Mouse (Mus musculus) liver, postnatal 0 days (tissue): ENCODE data around the gene H2-Eb1. TPM values are rescaled to one million over a fixed set of nuclear protein-coding genes. Genes with fewer than 3 reads are reported as not detected.

ENCODE experiments used
- ATAC-seq: fragments of 200-750 bp; cut with Nextera tagmentation; 2 replicates; pipeline ENCODE4 v1.8.0; 2017; ENCODE audit warnings: mild to moderate bottlenecking, moderate library complexity
- DNase-seq: peaks from one replicate; pipeline ENCODE4 v3.0.0-alpha.2; 2016
- H3K27ac ChIP-seq: fragments of 300-500 bp; sonication (generic); 2 replicates; pipeline ENCODE4 v1.5.1; 2014; ENCODE audit warnings: antibody characterized with exemption, moderate library complexity, mild to moderate bottlenecking, low read depth
- H3K27me3 ChIP-seq: fragments of 300-500 bp; sonication (generic); 2 replicates; pipeline ENCODE4 v1.6.1; 2014; ENCODE audit warnings: low read length, control low read depth, mixed read lengths; ENCODE audit not compliant: insufficient read depth
- H3K36me3 ChIP-seq: fragments of 300-500 bp; sonication (generic); replicated peaks from 2 replicates; pipeline ENCODE4 v1.6.1; 2014; ENCODE audit warnings: mild to moderate bottlenecking, control low read depth, low read length, moderate library complexity, mixed read lengths; ENCODE audit not compliant: insufficient read depth
- H3K4me1 ChIP-seq: fragments of 300-500 bp; sonication (generic); 2 replicates; pipeline ENCODE4 v1.6.1; 2014; ENCODE audit warnings: antibody characterized with exemption, mild to moderate bottlenecking, control low read depth; ENCODE audit not compliant: insufficient read depth
- H3K4me2 ChIP-seq: fragments of 300-500 bp; sonication (generic); 2 replicates; pipeline ENCODE4 v1.6.1; 2014; ENCODE audit warnings: low read depth, mild to moderate bottlenecking, low read length, moderate library complexity, mixed read lengths
- H3K4me3 ChIP-seq: fragments of 300-500 bp; sonication (generic); 2 replicates; pipeline ENCODE4 v1.5.1; 2014; ENCODE audit warnings: low read depth, low read length
- H3K9ac ChIP-seq: fragments of 300-500 bp; sonication (generic); replicated peaks from 2 replicates; pipeline ENCODE4 v1.6.1; 2014; ENCODE audit warnings: mild to moderate bottlenecking, moderate library complexity
- H3K9me3 ChIP-seq: fragments of 300-500 bp; sonication (generic); 2 replicates; pipeline ENCODE4 v1.6.1; 2016; ENCODE audit warnings: mild to moderate bottlenecking, control low read depth, low read length, mixed read lengths
- CTCF ChIP-seq: sonication (generic); IDR thresholded peaks from 2 replicates; pipeline ENCODE4 v1.5.1; 2016; ENCODE audit warnings: antibody characterized with exemption, low read depth
- EP300 ChIP-seq: IDR thresholded peaks from 2 replicates; pipeline ENCODE4 v1.6.1; 2016; ENCODE audit warnings: antibody characterized with exemption, low read depth, mild to moderate bottlenecking
- WGBS: fragments of 180-500 bp; shearing (Covaris S2); extraction: QIAGEN DNeasy Blood & Tissue Kit; methylation state at CpG from one replicate; pipeline ENCODE4 v1.1.7; 2014; ENCODE audit not compliant: insufficient replicate concordance; 5-methylcytosine and 5-hydroxymethylcytosine counted together
- polyA plus RNA-seq: library from polyadenylated mRNA; unstranded; fragments of >200 nt; fragmentation: Nextera tagmentation; extraction: Ambion mirVana; gene quantifications from 2 replicates; pipeline ENCODE4 v1.2.1, GENCODE M21; 2015

H2-Eb1 gene
- polyA plus RNA-seq, 1 experiment from 2014 or later, result 9.3 TPM

- no peak for TF ChIP-seq CTCF
- no peak for TF ChIP-seq EP300
- 22% methylated on average over 2 of the region's 2 CpGs for WGBS
Observed at GRCm38 (mm10) chr17:34317275-34317674, 11.6 kb downstream of the H2-Eb1 start.

GRCm38 (mm10) chr17:34325436-34325835, 19.8 kb downstream of the H2-Eb1 start, which contains the start of gene H2-Eb2:
TSS of gene H2-Eb2 (plus strand) at chr17:34325665.
- Histone ChIP-seq H3K4me1 (no peaks in the 10 kb centered on the region), H3K4me3 (no peak within 1 kb of the TSS), H3K9ac (no peak within 1 kb of the TSS), H3K27ac (no peak within 1 kb of the TSS), H3K4me2 (no peak within 1 kb of the TSS), H3K36me3 (no peaks in the 10 kb centered on the region), H3K9me3 (no peaks in the 10 kb centered on the region), H3K27me3 (no peaks in the 10 kb centered on the region)
- WGBS, result 46% methylated on average over 4 of the region's 4 CpGs
- ATAC-seq, result peak; percentile 40; the same call in 1 of the 2 replicates
- DNase-seq, result no peak
- TF ChIP-seq EP300, result no peak
- TF ChIP-seq CTCF, result no peak

More at GRCm38 (mm10) chr17:34317275-34317674, 11.6 kb downstream of the H2-Eb1 start:
- H3K9me3 ChIP-seq, result no peaks in the 10 kb centered on the region
- ATAC-seq (no peak), DNase-seq (no peak)
- H3K4me1 ChIP-seq, result no peaks in the 10 kb centered on the region
- H3K4me2 ChIP-seq, result no peak overlapping the region
- H3K36me3 ChIP-seq, result no peaks in the 10 kb centered on the region
- no peak overlapping the region for H3K4me3 ChIP-seq
- H3K9ac ChIP-seq, result no peak overlapping the region
- no peaks in the 10 kb centered on the region for H3K27me3 ChIP-seq
- no peak overlapping the region for H3K27ac ChIP-seq

GRCm38 (mm10) chr17:34326373-34326772, 20.7 kb downstream of the H2-Eb1 start:
- TF ChIP-seq CTCF (no peak), EP300 (no peak)
- no peak overlapping the region for H3K27ac ChIP-seq
- 57% methylated on average over 3 of the region's 3 CpGs for WGBS
- H3K4me3 ChIP-seq, result no peak overlapping the region
- H3K4me1 ChIP-seq, result no peaks in the 10 kb centered on the region
- no peak overlapping the region for H3K9ac ChIP-seq
- H3K4me2 ChIP-seq, result no peak overlapping the region
- H3K36me3 ChIP-seq, result no peaks in the 10 kb centered on the region
- H3K27me3 ChIP-seq, result no peaks in the 10 kb centered on the region
- H3K9me3 ChIP-seq, result no peaks in the 10 kb centered on the region
- ATAC-seq (no peak), DNase-seq (no peak)

GRCm38 (mm10) chr17:34329807-34330206, 24.1 kb downstream of the H2-Eb1 start:
- no peak for TF ChIP-seq CTCF
- no peak for TF ChIP-seq EP300
- Histone ChIP-seq H3K9me3 (no peaks in the 10 kb centered on the region), H3K4me2 (no peak overlapping the region), H3K27me3 (no peaks in the 10 kb centered on the region), H3K36me3 (no peaks in the 10 kb centered on the region), H3K4me3 (no peak overlapping the region), H3K27ac (no peak overlapping the region), H3K4me1 (no peaks in the 10 kb centered on the region), H3K9ac (no peak overlapping the region)
- ATAC-seq (no peak; the same call in 1 of the 2 replicates), DNase-seq (no peak)
- 35% methylated on average over 2 of the region's 2 CpGs for WGBS

GRCm38 (mm10) chr17:34331200-34331599, 25.5 kb downstream of the H2-Eb1 start:
- H3K4me1 ChIP-seq, result no peaks in the 10 kb centered on the region
- no peak for TF ChIP-seq CTCF
- TF ChIP-seq EP300, result no peak

GRCm38 (mm10) chr17:34340619-34341402, 35.1 kb downstream of the H2-Eb1 start:
- ATAC-seq (no peak), DNase-seq (no peak)
- 21% methylated on average over 3 of the region's 3 CpGs for WGBS
- Histone ChIP-seq H3K9me3 (no peaks in the 10 kb centered on the region), H3K4me2 (no peak overlapping the region), H3K27ac (no peak overlapping the region), H3K4me1 (no peaks in the 10 kb centered on the region), H3K9ac (no peak overlapping the region), H3K36me3 (no peaks in the 10 kb centered on the region), H3K27me3 (no peaks in the 10 kb centered on the region), H3K4me3 (no peak overlapping the region)
- TF ChIP-seq CTCF, result no peak

More at GRCm38 (mm10) chr17:34331200-34331599, 25.5 kb downstream of the H2-Eb1 start:
- Histone ChIP-seq H3K36me3 (no peaks in the 10 kb centered on the region), H3K27ac (no peak overlapping the region), H3K4me3 (no peak overlapping the region), H3K9ac (no peak overlapping the region), H3K27me3 (no peaks in the 10 kb centered on the region), H3K9me3 (no peaks in the 10 kb centered on the region), H3K4me2 (no peak overlapping the region)
- ATAC-seq, result no peak
- WGBS, result 76% methylated on average over 1 of the region's 1 CpGs
- DNase-seq, result no peak
